Mouse (Mus musculus) limb, embryonic 14.5 days (tissue): ENCODE measurements at regions not wholly inside any gene's neighbourhood (a gene's known extent, or its start where the extent isn't known, plus 50 kb on each side); places are given as distances from the start of the nearest gene placed in this dataset.

Experiments used
- ATAC-seq: fragments of 200-750 bp; cut with Nextera tagmentation; 2 replicates; pipeline ENCODE4 v1.8.0; 2017; ENCODE audit warnings: low read depth, moderate number of reproducible peaks, moderate TSS enrichment; ENCODE audit not compliant: low FRiP score
- DNase-seq: peaks from one replicate; pipeline ENCODE4 v3.0.0-alpha.2; 2015; ENCODE audit warnings: low spot score
- H3K27ac ChIP-seq: fragments of 300-500 bp; sonication (generic); replicated peaks from 2 replicates; pipeline ENCODE4 v1.5.1; 2014; ENCODE audit warnings: low read depth, mild to moderate bottlenecking, low read length, moderate library complexity, mixed read lengths
- H3K27me3 ChIP-seq: fragments of 300-500 bp; sonication (generic); 2 replicates; pipeline ENCODE4 v1.6.1; 2014; ENCODE audit warnings: low read length, mixed read lengths; ENCODE audit not compliant: control insufficient read depth, insufficient read depth
- H3K36me3 ChIP-seq: fragments of 300-500 bp; sonication (generic); 2 replicates; pipeline ENCODE4 v1.6.1; 2014; ENCODE audit warnings: mild to moderate bottlenecking, low read length, moderate library complexity, mixed read lengths; ENCODE audit not compliant: control insufficient read depth, insufficient read depth
- H3K4me1 ChIP-seq: fragments of 300-500 bp; sonication (generic); 2 replicates; pipeline ENCODE4 v1.6.1; 2014; ENCODE audit warnings: antibody characterized with exemption, low read length, mixed read lengths; ENCODE audit not compliant: control insufficient read depth, insufficient read depth
- H3K4me2 ChIP-seq: fragments of 300-500 bp; sonication (generic); replicated peaks from 2 replicates; pipeline ENCODE4 v1.6.1; 2014; ENCODE audit warnings: low read depth, mild to moderate bottlenecking, low read length, moderate library complexity; ENCODE audit not compliant: severe bottlenecking
- H3K4me3 ChIP-seq: fragments of 300-500 bp; sonication (generic); replicated peaks from 2 replicates; pipeline ENCODE4 v1.5.1; 2014; ENCODE audit warnings: low read length
- H3K9ac ChIP-seq: fragments of 300-500 bp; sonication (generic); 2 replicates; pipeline ENCODE4 v1.6.1; 2014; ENCODE audit warnings: mild to moderate bottlenecking, low read depth, low read length, moderate library complexity; ENCODE audit not compliant: severe bottlenecking
- H3K9me3 ChIP-seq: fragments of 300-500 bp; sonication (generic); 2 replicates; pipeline ENCODE4 v1.6.1; 2016; ENCODE audit warnings: low read length; ENCODE audit not compliant: control insufficient read depth
- POLR2A ChIP-seq: fragments of 200-500 bp; IDR thresholded peaks from 2 replicates; pipeline ENCODE4 v1.8.0; 2012; ENCODE audit warnings: inconsistent platforms, mild to moderate bottlenecking, moderate library complexity, borderline replicate concordance; ENCODE audit not compliant: insufficient read depth, insufficient read length; ENCODE audit errors: extremely low read depth
- WGBS: fragments of 180-500 bp; shearing (Covaris S2); extraction: QIAGEN DNeasy Blood & Tissue Kit; methylation state at CpG from one replicate; pipeline ENCODE4 v1.1.7; 2014; 5-methylcytosine and 5-hydroxymethylcytosine counted together

DNA sequence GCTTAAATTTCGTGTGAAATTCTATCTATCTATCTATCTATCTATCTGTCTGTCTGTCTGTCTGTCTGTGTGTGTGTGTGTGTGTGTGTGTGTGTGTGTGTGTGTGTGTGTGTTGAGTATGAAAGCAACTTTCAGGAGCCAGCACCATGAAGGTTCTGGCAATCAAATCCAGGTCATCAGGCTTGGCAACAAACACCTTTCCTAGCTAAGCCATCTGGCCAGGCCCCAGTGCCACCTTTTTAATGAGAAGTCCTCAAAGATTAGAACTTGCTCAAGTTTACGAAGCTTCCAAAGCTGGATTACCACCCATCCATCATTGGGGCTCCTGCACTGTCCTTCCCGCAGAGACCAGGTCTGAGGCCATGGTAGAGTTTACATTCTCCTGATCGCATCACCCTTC is 325.0 kb downstream of the Gm49356 start:
- TF ChIP-seq POLR2A: no peak
- no peak for ATAC-seq
- Histone ChIP-seq H3K4me1 (no peaks in the 10 kb centered on the region), H3K4me2 (no peak overlapping the region), H3K9ac (no peak overlapping the region), H3K36me3 (no peaks in the 10 kb centered on the region), H3K9me3 (no peaks in the 10 kb centered on the region), H3K4me3 (no peak overlapping the region), H3K27ac (no peak overlapping the region), H3K27me3 (no peaks in the 10 kb centered on the region)
- DNase-seq: no peak
- 82% methylated on average over 4 of the region's 4 CpGs for WGBS

DNA sequence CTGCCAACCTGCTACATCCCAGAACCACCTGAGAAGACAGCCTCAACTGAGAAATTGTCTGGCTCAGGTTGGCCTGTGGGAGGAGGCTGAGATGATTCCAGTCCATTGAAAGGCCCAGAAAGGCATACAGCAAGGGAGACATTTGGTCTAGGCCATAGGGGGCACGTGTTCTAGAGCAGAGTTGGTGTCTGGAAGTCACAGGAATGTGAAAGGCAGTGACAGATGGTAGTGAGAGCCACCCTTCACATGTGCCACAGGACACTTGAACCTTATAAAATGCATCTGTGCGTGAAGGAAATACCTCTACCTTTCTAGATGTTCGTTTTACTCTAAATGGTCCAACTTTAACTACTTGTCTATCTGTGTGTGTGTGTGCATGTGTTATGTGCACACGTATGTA is 326.1 kb downstream of the Gm49356 start:
- Histone ChIP-seq H3K4me2 (no peak overlapping the region), H3K36me3 (no peaks in the 10 kb centered on the region), H3K9me3 (no peaks in the 10 kb centered on the region), H3K9ac (no peak overlapping the region), H3K27ac (no peak overlapping the region), H3K27me3 (no peaks in the 10 kb centered on the region), H3K4me3 (no peak overlapping the region), H3K4me1 (no peaks in the 10 kb centered on the region)
- TF ChIP-seq POLR2A: no peak
- ATAC-seq (no peak), DNase-seq (no peak)
- WGBS: 74% methylated on average over 4 of the region's 4 CpGs

DNA sequence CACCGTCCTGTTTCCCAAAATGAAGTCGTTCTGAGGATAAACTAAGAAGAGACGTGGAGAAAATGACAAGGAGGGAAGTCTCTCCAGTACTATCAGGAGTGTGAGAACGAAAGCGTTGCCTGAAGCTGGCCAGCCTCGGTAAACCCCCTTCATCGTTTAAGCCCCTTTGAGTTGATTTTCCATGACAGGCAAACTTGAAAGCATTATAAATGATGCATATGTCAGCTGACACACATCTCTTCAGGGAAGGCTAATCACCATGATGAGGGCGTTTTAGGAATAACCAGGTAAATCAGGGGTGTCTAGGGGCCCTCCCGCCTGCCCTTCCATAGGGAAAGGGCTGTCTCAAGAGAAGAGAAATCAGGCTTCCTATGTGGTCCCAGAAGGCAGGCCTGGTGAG is 328.4 kb downstream of the Gm49356 start:
- no peaks in the 10 kb centered on the region for H3K4me1 ChIP-seq

DNA sequence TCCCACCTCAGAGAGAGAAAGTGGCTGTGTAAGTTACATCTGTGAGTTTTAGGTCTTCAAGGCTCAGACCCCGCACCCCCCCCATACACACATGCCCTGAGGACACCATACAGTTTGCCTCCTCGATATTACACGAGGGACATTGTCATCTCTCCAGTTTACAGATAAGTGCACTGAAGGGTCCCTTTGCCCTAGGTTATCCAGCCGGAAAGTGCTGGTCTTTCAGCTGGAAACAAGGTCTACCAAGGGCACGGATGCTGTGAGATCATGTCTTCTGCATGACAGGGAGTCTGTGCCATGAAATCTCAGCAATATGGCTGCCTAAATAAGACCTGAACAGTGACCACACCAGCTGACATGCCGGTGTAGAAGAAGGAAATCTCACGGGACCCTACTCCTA is 329.8 kb downstream of the Gm49356 start:
- TF ChIP-seq POLR2A: no peak
- H3K36me3 ChIP-seq: no peaks in the 10 kb centered on the region
- no peak overlapping the region for H3K4me2 ChIP-seq
- H3K27me3 ChIP-seq: no peaks in the 10 kb centered on the region
- no peak for DNase-seq
- H3K9ac ChIP-seq: no peak overlapping the region
- no peaks in the 10 kb centered on the region for H3K9me3 ChIP-seq
- 88% methylated on average over 7 of the region's 7 CpGs for WGBS
- no peak overlapping the region for H3K27ac ChIP-seq
- H3K4me1 ChIP-seq: no peaks in the 10 kb centered on the region
- ATAC-seq: no peak
- no peak overlapping the region for H3K4me3 ChIP-seq

More for the DNA sequence above, 328.4 kb downstream of the Gm49356 start:
- H3K4me3 ChIP-seq: no peak overlapping the region
- ATAC-seq (no peak), DNase-seq (no peak)
- H3K4me2 ChIP-seq: no peak overlapping the region
- 82% methylated on average over 9 of the region's 9 CpGs for WGBS
- TF ChIP-seq POLR2A: no peak
- no peak overlapping the region for H3K9ac ChIP-seq
- H3K27me3 ChIP-seq: no peaks in the 10 kb centered on the region
- no peaks in the 10 kb centered on the region for H3K9me3 ChIP-seq
- H3K36me3 ChIP-seq: no peaks in the 10 kb centered on the region
- H3K27ac ChIP-seq: no peak overlapping the region

DNA sequence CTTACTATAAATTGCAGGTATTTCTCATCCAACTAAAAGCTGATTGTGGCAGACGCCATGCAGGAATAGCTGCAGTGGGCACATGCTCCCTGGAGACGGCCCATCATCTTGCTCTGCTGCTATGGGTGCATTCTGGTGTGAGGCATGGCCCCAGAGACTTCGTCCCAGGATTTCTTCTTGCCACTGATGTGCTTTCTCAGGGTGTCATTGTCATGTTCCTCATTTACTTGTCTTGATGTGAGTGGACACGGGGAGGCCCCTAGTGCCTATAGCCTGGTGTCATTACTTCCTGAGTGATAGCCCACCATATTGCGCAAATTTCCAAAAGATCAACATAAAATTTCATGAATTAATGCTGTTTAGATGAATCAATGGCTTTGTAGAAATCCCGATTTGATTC is 336.5 kb downstream of the Gm49356 start:
- Histone ChIP-seq H3K4me1 (no peaks in the 10 kb centered on the region), H3K36me3 (no peaks in the 10 kb centered on the region), H3K9ac (no peak overlapping the region), H3K9me3 (no peaks in the 10 kb centered on the region), H3K4me2 (no peak overlapping the region), H3K27ac (no peak overlapping the region), H3K4me3 (no peak overlapping the region), H3K27me3 (no peaks in the 10 kb centered on the region)
- TF ChIP-seq POLR2A: no peak
- ATAC-seq (no peak), DNase-seq (no peak)
- 84% methylated on average over 6 of the region's 6 CpGs for WGBS

DNA sequence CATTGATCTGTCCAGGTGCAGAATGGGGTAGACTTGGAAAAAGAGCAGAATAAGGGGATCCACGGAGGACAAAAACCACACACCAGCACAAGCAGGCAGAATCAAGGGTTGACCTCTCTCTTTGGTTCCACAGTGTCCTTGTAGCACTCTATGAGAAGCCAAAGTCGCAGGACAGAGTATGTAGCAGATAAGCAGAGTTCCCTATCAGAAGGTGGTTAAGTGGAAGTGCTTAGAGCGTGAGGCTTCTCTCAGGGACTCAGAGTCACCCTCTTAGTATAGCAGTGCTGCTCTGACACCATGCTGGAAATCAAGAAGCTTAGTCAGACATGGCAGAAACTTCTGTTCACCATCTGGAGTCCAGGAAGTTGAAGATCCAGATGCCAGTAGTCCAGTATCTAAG is 338.2 kb downstream of the Gm49356 start:
- WGBS: 75% methylated on average over 3 of the region's 3 CpGs
- H3K9me3 ChIP-seq: no peaks in the 10 kb centered on the region
- DNase-seq (no peak), ATAC-seq (no peak)
- H3K4me2 ChIP-seq: no peak overlapping the region
- H3K27ac ChIP-seq: no peak overlapping the region
- H3K9ac ChIP-seq: no peak overlapping the region
- H3K36me3 ChIP-seq: no peaks in the 10 kb centered on the region
- H3K27me3 ChIP-seq: no peaks in the 10 kb centered on the region
- H3K4me3 ChIP-seq: no peak overlapping the region
- no peak for TF ChIP-seq POLR2A
- no peaks in the 10 kb centered on the region for H3K4me1 ChIP-seq
